Mouse (Mus musculus) small intestine, adult 2 months (tissue): Measurements from ENCODE around the gene Stk36. TPM values are rescaled to one million over a fixed set of nuclear protein-coding genes. Genes with fewer than 3 reads are reported as not detected.

Experiments
- H3K27ac ChIP-seq: fragments of 200-500 bp; 2 replicates; pipeline ENCODE4 v1.5.1; 2012; ENCODE audit warnings: low read depth, low read length, control low read depth, inconsistent platforms; ENCODE audit not compliant: insufficient read depth
- H3K27me3 ChIP-seq: fragments of 200-500 bp; 2 replicates; pipeline ENCODE4 v1.6.1; 2012; ENCODE audit warnings: mild to moderate bottlenecking, moderate library complexity, low read length, inconsistent platforms; ENCODE audit not compliant: control insufficient read depth, insufficient read depth
- H3K36me3 ChIP-seq: fragments of 200-500 bp; 2 replicates; pipeline ENCODE4 v1.6.1; 2012; ENCODE audit warnings: mild to moderate bottlenecking, low read length, control low read depth, inconsistent platforms; ENCODE audit not compliant: control insufficient read depth, insufficient read depth
- H3K4me1 ChIP-seq: fragments of 200-500 bp; 2 replicates; pipeline ENCODE4 v1.6.1; 2012; ENCODE audit warnings: low read length, inconsistent platforms, mixed read lengths; ENCODE audit not compliant: control insufficient read depth, insufficient read depth, insufficient read length
- H3K4me3 ChIP-seq: fragments of 200-500 bp; 2 replicates; pipeline ENCODE4 v1.5.1; 2012; ENCODE audit warnings: low read depth, mild to moderate bottlenecking, control low read depth, inconsistent platforms, low read length, moderate library complexity
- CTCF ChIP-seq: fragments of 200-500 bp; IDR thresholded peaks from 2 replicates; pipeline ENCODE4 v1.5.1; 2012; ENCODE audit warnings: low read depth, mild to moderate bottlenecking, control low read depth, inconsistent platforms, low read length, moderate library complexity, mixed read lengths; ENCODE audit not compliant: insufficient replicate concordance, insufficient read length; ENCODE audit errors: extremely low read depth
- POLR2A ChIP-seq: fragments of 200-500 bp; IDR thresholded peaks from 2 replicates; pipeline ENCODE4 v1.6.1; 2012; ENCODE audit warnings: low read depth, mild to moderate bottlenecking, control low read depth, inconsistent platforms, low read length, moderate library complexity
- WGBS: fragments of 180-500 bp; shearing (Covaris S2); methylation state at CpG from one replicate; pipeline ENCODE4 v1.1.7; 2018; 5-methylcytosine and 5-hydroxymethylcytosine counted together
- polyA plus RNA-seq: library from polyadenylated mRNA; depleted of rRNA; stranded (reverse); fragments of >200 nt; gene quantifications from 2 replicates; pipeline ENCODE4 v1.2.3, GENCODE M21; 2012

The Stk36 gene
- polyA plus RNA-seq, 1 experiment, result 1.4 TPM

DNA sequence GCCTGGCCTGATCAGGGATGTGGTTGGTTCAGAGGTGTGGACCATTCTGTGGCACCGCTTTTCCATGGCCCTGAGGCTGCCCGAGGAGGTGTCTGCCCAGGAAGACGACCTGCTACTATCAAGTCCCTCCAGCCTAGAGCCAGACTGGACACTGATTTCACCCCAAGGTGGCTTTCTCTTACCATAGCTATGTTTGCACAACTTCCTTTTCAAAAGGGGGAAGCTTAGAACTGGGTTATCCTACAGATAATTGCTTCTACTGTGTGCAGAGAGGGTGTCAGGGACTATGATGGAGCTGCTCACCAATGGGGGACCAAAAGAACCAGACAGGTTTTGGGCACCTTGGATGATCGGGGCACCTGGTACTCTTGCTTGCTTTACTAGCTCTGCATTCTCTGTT lies 31.5 kb downstream of the Stk36 start:
- Histone ChIP-seq H3K4me3 (no peak overlapping the region), H3K27ac (no peak overlapping the region), H3K4me1 (no peaks in the 10 kb centered on the region), H3K27me3 (no peaks in the 10 kb centered on the region), H3K36me3 (no peaks in the 10 kb centered on the region)
- 85% methylated on average over 4 of the region's 4 CpGs for WGBS
- TF ChIP-seq POLR2A (no peak), CTCF (no peak)

DNA sequence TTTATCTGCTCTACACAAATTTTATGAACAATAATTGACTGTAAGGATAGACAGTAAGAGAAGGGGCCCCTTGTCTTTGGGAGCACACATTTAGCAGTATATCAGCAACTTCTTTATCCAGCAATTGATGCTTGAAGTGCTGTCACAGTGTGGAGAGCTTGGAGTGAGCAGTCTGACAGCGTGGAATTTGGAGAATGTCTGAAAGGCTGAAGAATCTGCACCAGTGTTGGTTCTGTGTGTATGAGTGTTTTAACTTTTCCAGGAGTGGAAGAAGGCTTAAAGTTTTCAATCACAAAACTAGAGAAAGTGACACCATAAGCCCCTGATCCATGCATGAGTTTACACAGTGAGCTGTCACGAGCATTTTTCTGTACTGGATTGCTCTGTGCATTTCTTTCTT lies 42.3 kb downstream of the Stk36 start:
- Histone ChIP-seq H3K27ac (no peak overlapping the region), H3K36me3 (no peaks in the 10 kb centered on the region), H3K4me3 (no peak overlapping the region), H3K27me3 (no peaks in the 10 kb centered on the region), H3K4me1 (no peaks in the 10 kb centered on the region)
- 85% methylated on average over 2 of the region's 2 CpGs for WGBS
- TF ChIP-seq CTCF (no peak), POLR2A (no peak)

- H3K27ac ChIP-seq, result no peak overlapping the region
- no peaks in the 10 kb centered on the region for H3K4me1 ChIP-seq
- no peaks in the 10 kb centered on the region for H3K27me3 ChIP-seq
- no peak for TF ChIP-seq POLR2A
- TF ChIP-seq CTCF, result no peak
- no peaks in the 10 kb centered on the region for H3K36me3 ChIP-seq
- no peak overlapping the region for H3K4me3 ChIP-seq
These were observed 42.7 kb downstream of the Stk36 start for GRCm38 (mm10) chr1:74643926-74644325.

DNA sequence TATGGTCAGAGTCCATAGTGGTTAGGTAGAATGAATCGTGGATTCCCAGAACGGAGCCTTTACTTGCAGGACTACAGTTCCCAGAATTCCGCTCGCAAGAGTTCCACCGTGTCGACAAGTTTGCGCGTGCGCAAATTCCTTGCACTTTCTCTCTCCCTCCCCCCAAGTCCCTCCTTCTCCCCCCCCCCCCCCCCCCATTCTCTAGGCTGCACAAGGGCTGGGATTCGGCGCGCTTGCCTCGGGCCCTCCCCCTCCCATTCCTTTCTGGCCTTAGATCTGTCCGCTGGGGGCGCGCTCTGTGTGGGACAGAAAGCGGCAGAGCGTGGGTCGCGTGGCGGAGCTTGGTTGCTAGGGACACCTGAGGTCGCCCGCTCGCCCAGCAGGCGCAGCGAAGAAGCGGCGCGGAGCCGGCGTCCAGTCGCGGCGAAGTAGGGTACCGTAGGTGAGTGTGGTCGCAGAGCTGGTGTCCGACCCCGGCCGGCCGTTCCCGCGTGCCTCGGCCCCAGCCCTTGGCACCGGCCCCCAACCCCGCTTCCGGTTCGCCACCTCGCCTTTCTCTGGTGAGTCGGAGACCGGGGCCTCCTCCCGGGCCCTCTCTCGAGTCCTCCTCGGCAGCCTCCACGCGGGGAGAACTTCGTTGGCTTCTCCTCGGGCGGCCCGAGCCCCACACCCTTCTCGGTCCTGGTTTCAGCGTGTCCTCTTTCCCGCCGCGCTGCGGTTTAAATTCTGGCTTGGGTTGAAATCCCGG lies 60.4 kb downstream of the Stk36 start, which contains the start of gene Ttll4:
Ttll4 (plus strand) TSS at position 298 of the 748 bp plus-strand sequence.
- WGBS, result under 1% methylated on average over 66 of the region's 66 CpGs
- TF ChIP-seq POLR2A (no peak), CTCF (peak; percentile 40; the same call in 1 of the 2 replicates)
- no peaks in the 10 kb centered on the region for H3K4me1 ChIP-seq

GRCm38 (mm10) chr1:74662253-74662865 lies 61.1 kb downstream of the Stk36 start:
- 3% methylated on average over 13 of the region's 13 CpGs for WGBS
- no peak overlapping the region for H3K27ac ChIP-seq
- no peaks in the 10 kb centered on the region for H3K4me1 ChIP-seq
- H3K4me3 ChIP-seq, result peak overlapping the region; percentile 90
- no peaks in the 10 kb centered on the region for H3K36me3 ChIP-seq
- H3K27me3 ChIP-seq, result no peaks in the 10 kb centered on the region
- TF ChIP-seq POLR2A, result no peak
- TF ChIP-seq CTCF, result no peak

More for the DNA sequence above, 60.4 kb downstream of the Stk36 start, which contains the start of gene Ttll4:
- H3K4me3 ChIP-seq, result peak within 1 kb of the TSS; percentile 90
- H3K27me3 ChIP-seq, result no peaks in the 10 kb centered on the region
- H3K27ac ChIP-seq, result peak within 1 kb of the TSS; percentile 48
- no peaks in the 10 kb centered on the region for H3K36me3 ChIP-seq

GRCm38 (mm10) chr1:74665153-74665552 lies 63.9 kb downstream of the Stk36 start:
- H3K4me1 ChIP-seq, result no peaks in the 10 kb centered on the region
- no peak overlapping the region for H3K27ac ChIP-seq
- TF ChIP-seq POLR2A (no peak), CTCF (no peak)
- no peaks in the 10 kb centered on the region for H3K27me3 ChIP-seq
- H3K4me3 ChIP-seq, result no peak overlapping the region
- 49% methylated on average over 6 of the region's 6 CpGs for WGBS
- no peaks in the 10 kb centered on the region for H3K36me3 ChIP-seq

DNA sequence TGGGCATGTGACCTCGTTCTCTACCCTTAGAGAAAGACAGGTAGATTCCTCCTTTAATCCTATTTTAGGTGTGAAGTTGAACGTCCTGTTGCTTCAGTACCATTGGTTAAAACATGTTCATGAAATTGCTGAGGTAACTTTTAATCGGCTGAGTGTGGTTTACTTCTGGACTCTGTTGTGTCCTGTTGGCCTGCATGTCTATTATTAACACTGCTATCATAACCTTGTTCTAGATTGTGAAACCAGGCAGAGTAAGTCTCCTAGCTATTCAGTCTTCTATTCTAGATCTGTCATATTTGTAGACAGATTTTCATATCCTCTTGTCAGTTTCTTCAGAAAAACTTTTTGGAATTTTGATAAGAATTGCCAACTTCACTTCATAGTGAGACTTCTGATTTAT lies 67.1 kb downstream of the Stk36 start:
- H3K27me3 ChIP-seq, result no peaks in the 10 kb centered on the region
- no peaks in the 10 kb centered on the region for H3K4me1 ChIP-seq
- no peaks in the 10 kb centered on the region for H3K36me3 ChIP-seq
- 74% methylated on average over 3 of the region's 3 CpGs for WGBS
- TF ChIP-seq CTCF, result no peak
- no peak for TF ChIP-seq POLR2A
- no peak overlapping the region for H3K27ac ChIP-seq
- no peak overlapping the region for H3K4me3 ChIP-seq
